Mouse (Mus musculus): ENCODE data around the gene Sobp.

GRCm38 (mm10) chr10:43073281-43073680 lies 101.0 kb downstream of the Sobp start:
- TF ChIP-seq CTCF (IDR thresholded peaks at IDR 0.05; ENCODE audit: low read depth) (no peak), EP300 (IDR thresholded peaks at IDR 0.05; ENCODE audit: low read depth) (no peak)
